Mouse (Mus musculus): ENCODE measurements around the gene Prss53. TPM values are rescaled to one million over a fixed set of nuclear protein-coding genes. Genes with fewer than 3 reads are reported as not detected.

Gene Prss53
- total and polyA plus RNA-seq, 3 experiments = 0.15 to 0.77 TPM; not detected in 1

DNA sequence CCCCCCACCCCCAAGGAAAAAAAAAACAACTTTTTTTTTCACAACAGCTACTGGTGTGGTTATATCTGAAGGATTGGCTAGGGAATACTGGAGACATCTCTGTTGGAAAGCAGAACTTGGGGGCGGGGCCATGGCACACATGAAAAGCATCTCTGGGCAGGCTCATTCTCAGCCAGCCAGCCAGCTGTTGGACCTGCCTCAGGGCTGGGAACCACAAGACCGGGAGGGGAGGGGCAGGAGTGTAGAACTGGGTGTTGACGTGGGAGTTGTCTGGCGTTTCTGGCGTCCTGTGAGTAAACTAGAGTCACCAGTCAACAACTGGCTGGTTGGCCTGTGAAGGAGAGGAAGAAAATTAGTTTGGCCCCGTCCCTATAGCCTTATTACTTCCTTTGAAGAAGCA is 4.8 kb downstream of the Prss53 start:
- H3K9ac ChIP-seq (ENCODE audit: control insufficient read depth, low read depth, low read length, poor library complexity, severe bottlenecking) = no peak overlapping the region
- H3K79me2 ChIP-seq (ENCODE audit: control insufficient read depth, insufficient read depth, low read length, poor library complexity) = peaks cover 28% of the 10 kb centered on the region
- H3K27ac ChIP-seq (ENCODE audit: control insufficient read depth, low read depth, low read length) = no peak overlapping the region
- no peak for TF ChIP-seq USF1 (IDR thresholded peaks at IDR 0.05; ENCODE audit: low read depth, low read length)
- no peak for TF ChIP-seq E2F4 (IDR thresholded peaks at IDR 0.05; ENCODE audit: borderline replicate concordance, low read depth, low read length)
- no peak for TF ChIP-seq ZKSCAN1 (IDR thresholded peaks at IDR 0.05; ENCODE audit: low read depth, low read length)
- no peak for TF ChIP-seq MXI1 (IDR thresholded peaks at IDR 0.05; ENCODE audit: low read depth, low read length)
- TF ChIP-seq HCFC1 (IDR thresholded peaks at IDR 0.05; ENCODE audit: low read depth, low read length) = no peak
- TF ChIP-seq ZMIZ1 (IDR thresholded peaks at IDR 0.05; ENCODE audit: low read depth, low read length) = no peak
- H3K9me3 ChIP-seq (replicated peaks; ENCODE audit: insufficient read depth, low read length) = no peaks in the 10 kb centered on the region
- peaks cover 16 to 31% of the 10 kb centered on the region in 2 experiments for H3K4me1 ChIP-seq (ENCODE audit: control insufficient read depth in 1 of 2, insufficient read depth in 2 of 2, low read length in 2 of 2)
- H3K4me3 ChIP-seq (ENCODE audit: control insufficient read depth in 1 of 2, insufficient read depth in 1 of 2, low read depth in 2 of 2, low read length in 2 of 2) = no peak overlapping the region
- no peaks in the 10 kb centered on the region for H3K27me3 ChIP-seq (ENCODE audit: control insufficient read depth in 1 of 2, insufficient read depth in 2 of 2, low read length in 2 of 2)
- H3K36me3 ChIP-seq (ENCODE audit: control insufficient read depth in 1 of 2, insufficient read depth in 2 of 2, low read length in 2 of 2) = peaks cover 14 to 32% of the 10 kb centered on the region in 2 experiments; a peak in 3 of 4 replicates
- DNase-seq (ENCODE audit: low read depth, low spot score) = no peak

DNA sequence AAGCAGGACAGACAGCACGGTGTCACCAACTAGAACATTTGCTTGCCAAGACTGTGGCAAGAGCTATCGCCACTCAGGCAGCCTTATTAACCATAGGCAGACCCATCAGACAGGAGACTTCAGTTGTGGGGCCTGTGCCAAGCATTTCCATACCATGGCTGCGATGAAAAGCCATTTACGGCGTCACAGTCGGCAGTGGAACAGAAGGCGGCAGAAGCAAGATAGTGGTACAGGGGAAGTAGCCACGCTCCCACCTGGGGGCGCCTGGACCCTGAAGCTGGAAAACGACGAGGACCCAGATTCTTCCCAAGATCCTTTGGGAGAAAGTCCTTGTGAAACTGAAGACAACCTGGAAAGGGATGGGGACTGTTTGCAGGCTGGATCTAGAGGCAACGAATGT is 10.3 kb downstream of the Prss53 start:
- DNase-seq (ENCODE audit: low read depth, low spot score) = no peak
- no peak overlapping the region for H3K9ac ChIP-seq (ENCODE audit: control insufficient read depth, low read depth, low read length, poor library complexity, severe bottlenecking)
- no peaks in the 10 kb centered on the region for H3K9me3 ChIP-seq (replicated peaks; ENCODE audit: insufficient read depth, low read length)
- H3K27me3 ChIP-seq (ENCODE audit: control insufficient read depth in 1 of 2, insufficient read depth in 2 of 2, low read length in 2 of 2) = no peaks in the 10 kb centered on the region
- H3K36me3 ChIP-seq (ENCODE audit: control insufficient read depth in 1 of 2, insufficient read depth in 2 of 2, low read length in 2 of 2) = peaks cover 8 to 27% of the 10 kb centered on the region in 2 experiments
- H3K4me3 ChIP-seq (ENCODE audit: control insufficient read depth in 1 of 2, insufficient read depth in 1 of 2, low read depth in 2 of 2, low read length in 2 of 2) = no peak overlapping the region
- peaks cover 74% of the 10 kb centered on the region for H3K79me2 ChIP-seq (ENCODE audit: control insufficient read depth, insufficient read depth, low read length, poor library complexity)
- H3K27ac ChIP-seq (ENCODE audit: control insufficient read depth, low read depth, low read length) = no peak overlapping the region
- H3K4me1 ChIP-seq (ENCODE audit: control insufficient read depth in 1 of 2, insufficient read depth in 2 of 2, low read length in 2 of 2) = peaks cover 16 to 31% of the 10 kb centered on the region in 2 experiments
- TF ChIP-seq TBP (IDR thresholded peaks at IDR 0.05; ENCODE audit: low read depth, low read length) = no peak
- TF ChIP-seq SMC3 (IDR thresholded peaks at IDR 0.05; ENCODE audit: low read depth, low read length) = no peak
- TF ChIP-seq ZKSCAN1 (IDR thresholded peaks at IDR 0.05; ENCODE audit: low read depth, low read length) = no peak
- no peak for TF ChIP-seq ELF1 (IDR thresholded peaks at IDR 0.05; ENCODE audit: low read depth, low read length)
- no peak for TF ChIP-seq RAD21 (IDR thresholded peaks at IDR 0.05; ENCODE audit: low read depth, low read length)
- TF ChIP-seq USF2 (IDR thresholded peaks at IDR 0.05; ENCODE audit: borderline replicate concordance in 1 of 2, insufficient read depth in 1 of 2, low read depth in 1 of 2, low read length in 2 of 2) = no peak
- no peak for TF ChIP-seq EP300 (IDR thresholded peaks at IDR 0.05; ENCODE audit: low read depth in 1 of 2, low read length in 2 of 2)
- no peak for TF ChIP-seq KAT2A (conservative IDR thresholded peaks at IDR 0.05; ENCODE audit: low read depth, low read length)
- no peak for TF ChIP-seq ZNF384 (IDR thresholded peaks at IDR 0.05; ENCODE audit: low read depth, low read length)
- TF ChIP-seq HCFC1 (IDR thresholded peaks at IDR 0.05; ENCODE audit: low read depth, low read length) = no peak
- no peak for TF ChIP-seq ZC3H11A (IDR thresholded peaks at IDR 0.05; ENCODE audit: low read depth, low read length)
- no peak for TF ChIP-seq BHLHE40 (IDR thresholded peaks at IDR 0.05; ENCODE audit: borderline replicate concordance, low read depth, low read length)
- TF ChIP-seq GABPA (IDR thresholded peaks at IDR 0.05; ENCODE audit: low read depth, low read length) = no peak
- no peak for TF ChIP-seq MAX (IDR thresholded peaks at IDR 0.05; ENCODE audit: low read length)
- no peak for TF ChIP-seq USF1 (IDR thresholded peaks at IDR 0.05; ENCODE audit: low read depth, low read length)

All from MEL (cell line).